Mouse (Mus musculus) layer of hippocampus, postnatal 25 days (tissue): ENCODE measurements around the gene Fam102a. TPM values are rescaled to one million over a fixed set of nuclear protein-coding genes. Genes with fewer than 3 reads are reported as not detected.

Experiments used
- DNase-seq, 2 experiments: peaks; one replicate each; pipeline ENCODE4 v3.0.0; 2022; ENCODE audit warnings: mixed read lengths in 2 of 2, low spot score in 1 of 2; ENCODE audit errors: extremely low spot score in 1 of 2
- total RNA-seq, 2 experiments: library from RNA; stranded (reverse); gene quantifications; 2 replicates each; pipeline ENCODE4 v1.2.3; 2021

Gene Fam102a
- total RNA-seq, 2 experiments from 2014 or later = 70.2 to 75.2 TPM

DNA sequence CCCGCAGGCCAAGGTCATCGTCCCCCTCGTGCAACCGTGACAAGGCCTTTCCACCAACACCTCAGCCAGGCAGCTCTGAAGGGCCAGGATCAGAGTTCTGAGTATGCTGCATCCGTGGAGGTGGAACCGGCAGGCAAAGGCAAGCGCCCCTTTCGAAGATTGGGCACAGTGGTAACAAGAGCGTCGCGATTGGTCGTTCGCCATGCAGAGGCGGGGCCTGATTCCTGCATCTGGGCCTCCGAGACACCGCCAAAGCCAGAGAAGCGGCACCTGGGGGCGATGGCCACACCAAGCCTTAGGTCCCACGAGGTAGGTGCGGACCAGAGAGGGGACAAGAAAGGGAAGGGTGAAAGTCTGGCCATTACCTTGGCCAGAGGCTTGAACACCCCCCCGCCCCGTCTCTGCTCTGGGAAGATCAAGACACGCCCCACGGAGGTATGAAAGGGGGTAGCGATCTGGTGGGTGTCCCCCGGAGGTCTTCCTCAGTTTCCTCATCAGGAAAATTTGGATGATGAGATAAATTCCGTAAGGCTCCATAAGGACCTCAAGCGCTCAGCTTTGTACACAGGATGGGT lies 40.5 kb downstream of the Fam102a start, which contains the start of gene 9430097D07Rik:
Gene 9430097D07Rik, minus strand, starts transcription at position 99 of the 575 bp plus-strand sequence.
- peak in 1 of 2 experiments; percentile 55 for DNase-seq

DNA sequence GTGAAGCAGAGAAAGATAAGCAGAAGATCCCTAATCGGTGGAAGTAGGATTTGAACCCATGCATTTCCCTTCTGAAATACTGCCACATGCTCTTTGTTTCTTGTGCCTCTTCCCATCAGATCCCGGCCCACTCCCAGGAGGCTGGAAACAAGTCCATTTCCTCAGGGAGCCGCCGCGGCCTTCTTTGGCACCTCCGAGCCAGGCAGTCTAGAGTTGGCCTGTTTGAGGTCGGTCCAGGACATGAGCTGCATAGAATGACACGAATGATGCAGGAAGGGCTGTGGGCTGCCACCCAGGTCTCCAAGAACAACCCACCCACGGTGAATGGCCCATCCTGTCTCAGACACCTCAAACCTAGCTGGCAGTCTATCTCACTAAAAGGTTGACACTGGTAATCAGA lies 41.4 kb downstream of the Fam102a start:
- DNase-seq = no peak

DNA sequence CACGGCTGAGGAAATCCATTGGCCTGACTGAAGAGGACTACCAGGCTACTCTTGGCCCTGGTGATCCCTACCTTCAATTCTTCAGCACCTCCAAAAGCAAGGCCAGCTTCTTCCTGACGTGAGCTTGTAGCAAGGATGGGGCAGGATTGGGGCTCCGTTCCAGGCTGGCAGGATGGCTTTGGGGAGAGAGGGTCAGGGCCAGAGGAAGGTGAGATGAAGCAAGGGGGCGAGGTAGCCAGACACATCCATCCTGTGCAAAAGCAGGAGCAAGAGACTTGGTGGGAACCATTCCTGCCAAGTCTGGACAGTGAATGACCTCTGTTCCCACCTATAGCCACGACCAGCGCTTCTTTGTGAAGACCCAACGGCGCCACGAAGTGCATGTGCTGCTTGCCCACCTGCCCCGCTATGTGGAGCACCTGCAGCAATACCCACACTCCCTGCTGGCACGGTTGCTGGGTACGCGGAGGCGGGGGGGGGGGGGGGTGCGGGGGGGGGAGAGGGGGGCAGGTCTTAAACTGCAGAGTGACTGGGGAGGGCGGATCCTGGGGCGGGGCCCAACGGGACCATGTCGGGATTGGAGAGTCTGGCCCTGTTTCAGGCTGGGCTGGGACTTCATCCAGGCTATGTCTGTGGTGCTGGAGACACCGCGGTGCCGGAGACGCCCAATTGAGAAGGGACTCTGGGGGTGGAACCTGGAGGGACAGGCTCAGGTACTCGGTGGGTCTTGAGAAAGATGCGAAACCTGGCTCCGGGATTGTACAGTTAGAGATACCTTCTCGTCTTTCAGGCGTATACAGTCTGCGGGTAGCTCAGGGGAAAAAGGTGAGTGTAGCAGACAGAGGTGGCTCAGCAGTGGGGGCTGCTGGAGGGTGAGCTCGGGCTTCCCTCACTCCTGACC lies 43.3 kb downstream of the Fam102a start:
- DNase-seq = no peak

DNA sequence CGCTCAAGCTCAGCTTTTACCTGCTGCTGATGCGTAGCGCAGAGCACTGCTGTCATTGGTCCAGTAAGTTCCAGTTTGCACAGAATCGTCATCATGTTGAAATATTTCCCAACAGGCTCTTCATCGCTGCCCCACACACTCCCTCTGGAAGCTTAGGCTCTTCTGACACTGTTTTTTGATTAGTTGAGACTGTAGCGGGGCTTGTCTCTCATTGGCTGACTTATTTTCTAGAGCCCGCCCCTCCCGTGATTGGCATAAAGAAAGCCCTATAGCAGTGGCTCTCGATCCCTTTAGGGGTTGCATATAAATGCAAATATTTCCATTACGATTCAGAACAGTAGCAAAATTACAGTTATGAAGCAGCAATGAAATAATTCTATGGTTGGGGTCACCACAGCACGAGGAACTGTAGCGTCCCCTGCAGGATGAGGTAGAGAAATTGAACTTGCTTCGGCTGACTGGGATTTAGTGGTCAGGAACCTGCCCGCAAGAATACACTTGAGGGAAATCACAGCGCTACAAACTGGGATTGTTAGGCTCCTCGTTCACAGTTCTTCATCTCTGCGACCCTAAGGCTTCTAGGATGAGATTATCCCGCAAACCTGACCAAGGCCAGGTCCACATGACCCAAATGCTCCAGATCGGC lies 46.4 kb downstream of the Fam102a start:
- peak in 1 of 2 experiments; percentile 71 for DNase-seq

DNA sequence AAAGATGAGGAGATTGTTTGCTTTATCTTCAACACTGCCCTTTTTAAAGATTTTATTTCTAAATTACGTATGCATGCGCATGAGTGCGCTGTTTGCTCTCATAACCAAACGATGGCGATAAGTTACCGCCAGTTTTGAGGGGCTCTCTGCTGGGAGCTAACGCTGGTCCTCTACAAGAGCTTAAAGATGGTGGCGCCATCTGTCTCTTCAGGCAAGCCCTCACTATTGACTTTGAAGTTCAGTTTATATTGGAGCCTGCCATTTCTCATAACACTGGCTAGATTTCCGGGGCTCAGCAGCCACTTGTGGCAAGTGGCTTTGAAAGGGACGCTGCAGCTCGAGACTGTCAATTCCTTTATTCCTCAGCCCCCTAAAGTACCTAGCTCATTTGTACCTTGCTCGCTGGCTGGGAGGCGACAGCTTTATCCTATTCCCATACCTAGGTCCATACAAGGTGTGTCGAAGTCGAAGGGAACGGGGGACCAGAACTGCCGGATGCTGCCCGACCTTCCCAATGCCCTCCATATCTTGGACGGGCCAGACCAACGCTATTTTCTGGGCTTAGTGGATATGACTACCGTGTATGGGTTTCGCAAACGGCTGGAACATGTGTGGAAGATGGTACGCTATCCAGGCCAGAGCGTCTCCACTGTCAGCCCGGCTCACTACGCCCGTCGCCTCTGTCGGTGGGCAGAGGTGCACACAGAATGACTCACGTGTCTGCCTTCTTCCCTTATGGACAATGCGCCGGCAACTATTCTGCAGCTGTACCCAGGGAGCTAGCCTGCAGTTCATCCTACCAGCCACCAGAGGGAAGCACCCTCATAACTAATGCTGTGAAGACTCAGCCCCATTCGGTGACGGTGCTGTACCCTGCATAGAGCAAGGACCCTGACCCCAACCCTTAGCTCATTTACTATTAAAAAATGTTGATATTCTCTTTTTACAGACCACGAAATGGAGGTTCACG lies 48.0 kb downstream of the Fam102a start:
- DNase-seq = peak in 1 of 2 experiments; percentile 78

DNA sequence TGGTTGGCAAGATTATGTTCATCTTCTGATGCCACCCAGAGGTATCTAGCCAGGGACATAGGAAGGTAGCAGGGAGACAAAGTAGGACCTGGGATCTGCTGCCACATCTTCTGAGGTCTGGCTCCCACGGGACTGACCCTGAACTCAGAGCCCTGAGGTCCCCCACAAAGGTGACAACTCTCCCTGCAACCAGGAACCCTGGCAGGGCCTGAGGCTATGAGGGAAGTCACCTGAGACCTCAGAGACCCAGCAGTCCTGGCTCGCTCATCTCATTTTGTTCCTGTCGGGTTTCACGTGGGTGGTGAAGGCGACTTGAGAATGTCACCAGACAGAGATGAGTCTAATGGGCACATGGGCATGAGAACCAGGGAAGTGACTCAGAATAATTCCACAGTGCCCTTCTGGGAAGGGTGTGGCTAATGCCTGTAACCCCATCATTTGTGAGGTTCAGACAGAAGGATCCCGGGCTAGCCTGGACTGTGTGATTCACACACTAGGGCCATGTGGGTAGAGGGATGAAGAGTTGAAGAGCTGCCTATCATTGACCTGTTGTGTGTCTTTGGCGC lies 50.1 kb downstream of the Fam102a start:
- no peak for DNase-seq

DNA sequence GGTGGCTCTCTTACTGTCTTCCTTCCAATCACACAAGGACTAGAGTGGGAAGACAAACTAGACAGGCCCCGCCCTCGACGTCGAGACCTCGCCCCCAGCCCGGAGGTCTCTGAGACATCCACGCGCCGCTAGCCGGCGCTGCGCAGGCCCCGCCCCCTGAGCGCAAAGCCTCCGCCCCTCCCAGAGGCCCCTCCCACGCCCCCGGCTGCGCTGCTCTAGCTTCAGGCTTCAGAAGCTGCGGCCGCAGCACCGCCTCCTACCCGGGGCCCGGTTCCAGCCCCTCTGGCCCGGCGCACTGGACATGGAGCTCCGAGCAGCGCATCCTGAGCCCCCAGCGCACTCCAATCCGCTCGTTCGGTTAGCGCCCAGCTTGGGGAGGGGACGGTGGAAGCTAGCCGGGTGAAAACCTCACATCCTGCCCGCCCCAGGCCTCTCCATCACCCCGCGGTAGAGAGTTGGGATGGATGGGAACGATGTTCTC lies 51.8 kb downstream of the Fam102a start, which contains the start of gene St6galnac4:
Gene St6galnac4, plus strand, starts transcription at position 225 of the 481 bp plus-strand sequence.
- peak; percentile 78 for DNase-seq

DNA sequence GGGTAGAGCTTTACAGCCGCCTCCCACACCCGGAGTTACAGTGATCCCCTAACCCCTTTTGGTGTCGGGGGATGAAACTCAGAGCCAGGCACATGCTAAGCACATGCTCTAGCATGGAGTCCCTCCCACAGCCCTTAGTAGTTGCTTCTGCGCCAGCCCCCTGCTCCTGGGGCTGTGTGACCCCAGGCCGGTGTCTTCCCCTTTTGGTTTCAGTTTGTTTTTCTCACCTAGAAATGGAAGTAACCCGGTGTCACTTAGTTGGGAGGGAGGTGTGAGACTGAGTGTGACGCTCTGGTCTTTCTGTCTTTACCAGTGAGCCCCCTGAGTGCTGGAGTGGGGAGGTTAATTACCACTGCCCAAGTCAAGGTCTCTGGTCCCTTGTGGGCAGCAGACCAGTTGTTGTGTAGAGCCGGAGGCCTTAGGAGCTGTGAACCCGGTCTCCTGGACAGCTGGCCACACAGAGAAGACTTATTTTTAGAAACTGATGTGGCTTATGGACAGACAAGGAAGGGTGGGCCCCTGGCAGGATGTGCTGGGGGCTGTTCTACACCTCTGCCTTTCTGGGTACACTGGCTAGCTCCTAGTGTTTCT lies 52.7 kb downstream of the Fam102a start:
- DNase-seq = no peak

DNA sequence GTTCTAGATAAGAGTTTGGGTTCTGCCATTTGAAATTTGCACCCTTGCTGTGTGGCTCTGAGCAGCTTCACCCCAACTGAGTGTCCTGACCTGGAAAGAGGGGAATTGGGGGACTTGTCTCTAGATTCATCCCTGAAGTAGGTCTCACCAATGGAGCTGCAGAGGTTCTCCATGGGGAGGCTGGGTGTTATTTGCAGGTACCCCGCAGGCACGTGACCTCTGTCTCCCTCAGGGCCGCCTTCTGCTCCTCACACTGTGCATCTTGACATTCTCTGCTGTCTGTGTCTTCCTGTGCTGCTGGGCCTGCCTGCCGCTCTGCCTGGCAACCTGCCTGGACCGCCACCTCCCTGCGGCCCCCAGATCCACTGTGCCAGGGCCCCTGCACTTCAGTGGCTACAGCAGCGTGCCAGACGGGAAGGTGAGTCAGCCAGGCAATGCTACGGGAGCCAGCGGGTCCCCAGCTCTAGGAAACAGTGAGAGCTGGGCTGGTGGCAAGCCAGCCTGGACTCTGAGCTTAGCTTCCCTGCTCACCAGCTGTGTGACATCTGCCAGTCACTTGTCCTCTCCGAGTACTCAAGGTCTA lies 54.2 kb downstream of the Fam102a start:
- no peak for DNase-seq

DNA sequence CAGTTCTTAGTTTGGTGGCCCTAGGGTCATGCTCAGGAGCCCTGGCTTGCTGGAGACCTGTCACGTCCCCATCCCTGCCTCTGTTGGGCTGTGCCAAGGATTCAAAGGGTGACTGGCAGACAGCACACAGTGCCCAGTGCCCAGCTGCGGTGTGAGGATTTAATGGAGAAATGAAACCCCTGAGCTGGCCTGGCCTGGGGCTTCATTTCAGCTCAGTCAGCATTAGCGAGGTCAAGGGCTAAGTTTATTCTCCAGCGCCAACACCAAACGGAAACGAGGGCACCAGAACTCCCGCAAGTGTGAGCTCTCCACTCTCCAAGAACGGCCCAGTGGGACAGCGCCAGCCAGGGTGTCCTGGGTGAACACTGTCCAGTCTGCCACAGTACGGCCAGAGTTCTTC lies 55.1 kb downstream of the Fam102a start:
- DNase-seq = no peak

DNA sequence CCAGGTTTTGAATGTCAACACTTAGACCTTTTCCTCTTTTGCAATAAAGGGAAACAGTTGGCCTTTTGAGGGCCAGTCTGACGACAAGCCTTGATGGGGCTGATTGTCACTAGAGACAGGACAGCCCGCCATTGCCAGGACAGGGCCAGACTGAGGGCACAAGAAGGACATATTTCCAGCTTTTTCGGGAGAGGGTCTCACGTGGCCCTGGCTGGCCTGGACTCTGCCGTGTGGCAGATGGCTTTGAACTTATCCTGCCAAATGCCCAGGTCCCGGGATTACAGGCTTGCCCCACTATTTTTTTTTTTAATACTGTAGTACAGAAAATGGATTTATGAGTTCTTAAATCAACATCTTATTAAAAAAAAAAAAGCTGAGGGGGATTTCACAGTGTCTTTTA lies 56.1 kb downstream of the Fam102a start:
- DNase-seq = no peak

DNA sequence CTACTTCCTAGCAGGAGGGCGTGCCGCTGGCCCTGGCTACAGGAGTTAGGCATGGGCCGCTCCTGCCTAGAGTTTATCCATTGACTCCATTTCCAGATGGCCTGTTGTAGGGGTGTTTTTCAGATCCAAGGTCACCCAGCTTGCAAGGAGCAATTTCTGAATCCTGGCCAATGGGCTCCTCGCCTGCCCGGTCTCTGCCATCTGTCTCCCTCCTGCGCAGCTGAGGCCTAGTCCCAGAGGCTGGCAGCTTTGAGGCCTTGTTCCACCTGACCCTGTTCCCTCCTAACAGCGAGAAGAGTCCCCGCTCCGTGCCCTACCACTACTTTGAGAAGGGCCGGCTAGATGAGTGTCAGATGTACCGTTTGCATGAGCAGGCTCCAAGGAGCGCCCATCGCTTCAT lies 61.6 kb downstream of the Fam102a start:
- no peak for DNase-seq

DNA sequence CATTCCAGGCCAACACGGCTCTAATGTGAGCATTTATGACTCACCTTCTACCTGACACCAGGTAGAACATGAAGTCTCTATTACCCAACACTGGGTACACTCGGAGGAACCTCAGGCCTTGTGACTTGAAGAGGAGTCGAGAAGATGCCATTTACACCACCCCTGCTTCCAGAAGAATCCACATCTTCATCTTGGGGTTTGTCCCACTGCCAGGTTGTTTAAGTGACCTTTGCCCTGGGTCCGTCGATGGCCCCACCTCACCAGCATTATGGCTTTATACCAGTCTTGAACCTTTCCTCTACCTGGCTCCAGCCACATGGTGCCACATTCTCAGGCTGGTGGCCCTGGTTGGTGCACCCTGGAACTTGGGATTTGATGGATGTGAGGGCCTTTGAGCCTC lies 62.1 kb downstream of the Fam102a start:
- DNase-seq = no peak

DNA sequence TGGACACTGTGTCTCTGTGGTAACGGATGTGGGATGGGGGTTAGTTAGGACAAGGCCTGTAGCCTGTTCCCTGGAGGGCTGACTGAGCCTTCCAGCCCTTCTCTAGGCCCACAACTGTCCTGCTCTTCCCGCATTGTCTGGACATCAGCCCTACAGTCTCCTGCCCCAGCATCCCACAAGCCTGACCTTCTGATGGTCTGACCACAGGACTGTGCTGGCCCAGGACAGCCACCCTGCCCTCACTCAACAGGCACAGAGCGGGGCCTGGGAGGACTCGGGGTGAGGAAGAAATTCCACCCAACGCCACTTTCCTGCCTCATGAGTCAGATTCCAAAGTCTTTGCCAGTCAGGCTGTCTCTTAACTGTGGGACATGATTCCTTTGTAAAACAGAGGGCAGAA lies 62.6 kb downstream of the Fam102a start:
- no peak for DNase-seq

DNA sequence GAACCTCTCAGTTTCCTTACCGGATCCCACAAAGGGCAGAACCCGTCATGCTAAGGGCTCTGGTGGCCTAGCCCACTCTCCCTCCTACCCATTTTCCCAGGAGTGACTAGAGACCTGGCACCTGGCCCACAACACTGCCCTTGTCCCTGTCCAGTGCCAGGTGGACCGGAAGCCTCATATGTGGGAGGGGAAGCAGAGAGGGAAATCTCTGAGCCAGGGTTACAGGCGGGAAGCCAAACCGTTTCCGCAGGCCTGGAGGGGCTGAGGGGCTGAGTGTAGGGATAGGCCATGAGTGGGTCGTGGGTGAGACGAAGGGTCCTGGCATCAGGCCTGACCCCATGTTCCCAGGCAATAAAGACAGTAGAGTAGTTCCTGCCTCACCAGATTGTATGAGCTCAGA lies 63.4 kb downstream of the Fam102a start:
- DNase-seq = no peak

DNA sequence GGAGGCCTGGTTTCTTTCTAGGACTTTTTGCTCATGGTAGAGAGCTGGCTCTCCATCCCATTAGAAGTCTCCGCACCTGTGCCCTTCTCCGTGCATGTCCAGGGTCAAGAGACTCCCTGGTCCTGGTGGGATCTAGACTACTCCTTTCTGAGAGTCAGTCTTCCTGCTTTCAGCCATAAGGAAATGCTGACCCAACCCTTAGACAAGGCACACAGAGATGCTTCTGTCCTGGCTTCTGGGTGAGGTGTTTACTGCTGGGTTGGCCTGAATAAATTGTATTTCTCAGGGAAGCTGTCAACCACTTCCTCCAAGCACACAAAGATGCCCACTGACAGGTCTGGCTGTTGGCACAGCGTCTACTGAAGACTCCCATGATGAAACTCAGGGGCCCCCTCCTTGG lies 64.3 kb downstream of the Fam102a start, which contains the start of gene St6galnac6:
Gene St6galnac6, plus strand, starts transcription at position 301 of the 400 bp plus-strand sequence.
- DNase-seq = no peak

DNA sequence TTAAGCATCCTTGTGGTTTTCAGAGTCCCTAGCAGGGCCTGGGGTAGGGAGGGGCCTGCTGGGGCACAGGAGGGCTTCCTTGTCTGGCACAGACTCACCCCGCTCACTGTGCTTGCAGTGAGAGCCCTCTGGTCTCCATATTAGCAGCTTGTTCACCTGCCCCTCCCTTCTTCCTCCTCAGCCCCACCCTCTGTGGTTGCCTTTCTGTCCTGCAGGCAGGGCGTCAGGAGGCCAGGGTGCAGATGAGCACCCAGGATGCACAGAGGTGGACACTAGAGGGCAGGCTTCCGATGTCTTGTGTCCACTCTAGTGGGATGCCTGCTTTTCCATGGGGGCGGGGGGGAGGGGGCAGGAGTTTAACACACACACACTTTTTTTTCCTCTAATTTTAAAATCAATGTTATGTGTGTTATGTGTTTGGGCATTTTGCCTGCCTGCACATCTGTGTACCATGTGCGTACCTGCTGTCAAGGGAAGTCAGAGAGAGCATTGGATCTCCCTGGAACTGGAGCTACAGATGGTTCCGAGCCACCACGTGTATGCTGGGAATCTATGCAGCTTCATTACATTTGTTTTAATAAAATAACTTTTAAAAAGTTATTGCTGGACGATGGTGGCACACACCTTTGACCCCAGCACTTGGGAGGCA lies 66.4 kb downstream of the Fam102a start:
- DNase-seq = no peak

DNA sequence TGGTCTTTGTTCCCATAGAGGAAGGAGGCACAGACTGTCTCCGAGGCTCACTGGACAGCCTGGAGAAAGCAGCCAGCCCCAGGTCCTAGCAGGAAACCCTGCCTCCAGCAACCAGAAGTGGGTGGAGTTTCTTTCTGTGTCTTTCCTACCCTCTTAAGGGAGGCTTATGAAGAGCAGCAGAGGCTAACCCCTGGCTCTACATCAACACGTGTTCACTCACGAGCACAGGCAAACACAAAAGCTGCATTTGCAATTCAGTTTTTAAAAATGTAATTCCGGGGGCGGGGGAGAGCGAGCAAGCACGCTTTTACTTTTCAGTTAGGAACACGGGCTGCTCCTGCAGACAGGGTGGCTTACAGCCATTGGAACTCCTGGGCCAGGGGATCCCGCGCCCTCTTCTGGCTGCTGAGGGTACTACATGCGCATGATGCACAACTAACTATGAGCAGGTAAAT lies 67.5 kb downstream of the Fam102a start:
- peak; percentile 89 to 97 for DNase-seq
